ENCODE assay signal across 29 mouse cellular contexts in the genomic region with DNA sequence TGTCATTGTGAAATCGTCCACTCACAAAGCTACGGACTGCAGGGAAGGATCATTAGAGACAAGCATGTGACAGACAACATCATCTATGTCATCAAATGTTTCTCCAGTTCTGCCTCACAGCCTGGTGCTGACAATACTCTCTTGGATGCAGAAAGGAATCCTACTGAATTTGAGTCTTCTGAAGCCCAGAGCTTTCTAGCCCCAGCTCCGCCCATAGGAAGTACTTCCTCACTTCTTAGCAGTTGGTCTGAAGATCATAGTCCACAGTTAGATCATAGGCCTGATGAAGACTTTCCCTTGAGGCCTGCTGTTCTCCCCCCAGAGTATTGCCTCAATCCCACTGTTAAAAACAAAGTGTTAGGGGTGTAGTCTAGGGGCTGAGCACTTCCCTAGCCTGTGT. TPM values are rescaled to one million over a fixed set of nuclear protein-coding genes. Genes with fewer than 3 reads are reported as not detected.
DNase-seq lines count a peak whose midpoint lies in the region; ATAC-seq and TF ChIP-seq lines count a peak whose summit lies in the region.
"Had no signal": no experiment of that assay in that cellular context is flagged by ENCODE, and none has a peak within 500 bp of the region (broad histone marks: within the 10 kb centered on the region; RNA-seq: fewer than 3 reads in every experiment).

No protein-coding gene starts in this region.

- peak; percentile 52 for DNase-seq in CD4-positive, CD25-positive, alpha-beta regulatory T cell, adult 2 months (ENCODE audit: low read depth, low spot score)
- DNase-seq in T-cell, adult 2 months (ENCODE audit: low spot score): peak; percentile 45
- DNase-seq in naive thymus-derived CD4-positive, alpha-beta T cell, adult 2 months (ENCODE audit: low read depth): peak; percentile 55
- no peak for DNase-seq in cerebellum, postnatal 10 days
- no peak for DNase-seq in spleen, postnatal 36 days (ENCODE audit: low spot score in 2 of 2)
- DNase-seq: adrenal gland, adult 2 months; adrenal gland, postnatal 36 days; cerebellum, adult 18-20 months; cerebellum, postnatal 25 days; gastrocnemius, postnatal 14 days; heart, adult 18-20 months; kidney, adult 9 months; kidney, postnatal 10 days; layer of hippocampus, adult 9-11 months; liver; lung, adult 2 months; lung, postnatal 10 days; midbrain, embryonic 14.5 days; spleen, adult 18-20 months; thymus, adult 2 months had no signal

- TF ChIP-seq CTCF in intestine, postnatal 0 days (IDR thresholded peaks at IDR 0.05; ENCODE audit: low read depth): no peak

- H3K27me3 ChIP-seq in intestine, embryonic 15.5 days (replicated peaks): no peaks in the 10 kb centered on the region
- H3K27me3 ChIP-seq in intestine, postnatal 0 days (replicated peaks; ENCODE audit: control insufficient read depth, insufficient read depth, low read length): no peaks in the 10 kb centered on the region
- H3K27me3 ChIP-seq: embryonic facial prominence, embryonic 12.5 days had no signal

- no peaks in the 10 kb centered on the region for H3K36me3 ChIP-seq in intestine, embryonic 15.5 days
- H3K36me3 ChIP-seq in intestine, postnatal 0 days (ENCODE audit: control insufficient read depth, insufficient read depth): no peaks in the 10 kb centered on the region
- H3K36me3 ChIP-seq: embryonic facial prominence, embryonic 12.5 days had no signal

- H3K9me3 ChIP-seq in intestine, embryonic 15.5 days: no peaks in the 10 kb centered on the region
- H3K9me3 ChIP-seq in intestine, postnatal 0 days (ENCODE audit: control insufficient read depth): no peaks in the 10 kb centered on the region
- H3K9me3 ChIP-seq: embryonic facial prominence, embryonic 12.5 days had no signal

- peaks cover 6% of the 10 kb centered on the region for H3K4me1 ChIP-seq in intestine, embryonic 15.5 days (replicated peaks)
- 0 out of 2 replicates have a peak, but pooled peaks cover 2% of the 10 kb centered on the region for H3K4me1 ChIP-seq in intestine, postnatal 0 days (replicated peaks; ENCODE audit: control insufficient read depth, insufficient read depth, low read length)

- H3K4me3 ChIP-seq in intestine, embryonic 15.5 days (replicated peaks): no peak overlapping the region
- no peak overlapping the region for H3K4me3 ChIP-seq in intestine, postnatal 0 days (ENCODE audit: low read depth, low read length)
- H3K4me3 ChIP-seq: embryonic facial prominence, embryonic 12.5 days had no signal

- H3K27ac ChIP-seq in intestine, embryonic 15.5 days: no peak overlapping the region
- no peak overlapping the region for H3K27ac ChIP-seq in intestine, postnatal 0 days (ENCODE audit: low read depth, low read length)
- H3K27ac ChIP-seq: embryonic facial prominence, embryonic 12.5 days; hindbrain, embryonic 14.5 days; liver, embryonic 14.5 days; macrophage; stomach, postnatal 0 days had no signal

- 92% methylated on average over 3 of the region's 3 CpGs for WGBS in intestine, embryonic 15.5 days
- WGBS in intestine, postnatal 0 days: 81% methylated on average over 3 of the region's 3 CpGs

- no peak overlapping the region for H3K4me2 ChIP-seq in intestine, embryonic 15.5 days (replicated peaks)
- no peak overlapping the region for H3K4me2 ChIP-seq in intestine, postnatal 0 days (replicated peaks; ENCODE audit: low read depth)
- H3K4me2 ChIP-seq: embryonic facial prominence, embryonic 12.5 days; heart, embryonic 11.5 days; hindbrain, embryonic 14.5 days had no signal

- peak; percentile 29; the same call in 1 of the 2 replicates for ATAC-seq in intestine, embryonic 15.5 days
- ATAC-seq in intestine, postnatal 0 days: no peak
- ATAC-seq: forebrain, embryonic 14.5 days had no signal

- H3K9ac ChIP-seq in intestine, embryonic 15.5 days: no peak overlapping the region
- no peak overlapping the region for H3K9ac ChIP-seq in intestine, postnatal 0 days (ENCODE audit: low read depth, low read length)
- H3K9ac ChIP-seq: embryonic facial prominence, embryonic 12.5 days; hindbrain, embryonic 14.5 days; liver, embryonic 14.5 days had no signal

RNA-seq across cellular contexts. Expression of a gene that starts 47.1 kb away (rescaled TPM):
- polyA plus RNA-seq in intestine, embryonic 15.5 days (2015; fragmentation: Nextera tagmentation; extraction: Ambion mirVana): 10.2 and 11.9 TPM in 2 replicates
- 4.2 and 5.0 TPM in 2 replicates for polyA plus RNA-seq in intestine, postnatal 0 days (2015; fragmentation: Nextera tagmentation; extraction: Ambion mirVana)

Comparison
In these comparisons a context has a peak if more than half of its experiments do, and no peak if none do; other contexts are left out.
1. DNase-seq: peak in CD4-positive, CD25-positive, alpha-beta regulatory T cell, adult 2 months (single experiment), T-cell, adult 2 months (single experiment) and naive thymus-derived CD4-positive, alpha-beta T cell, adult 2 months (single experiment); none in cerebellum, postnatal 10 days (0 of 2) and spleen, postnatal 36 days (0 of 2).